Mouse (Mus musculus): ENCODE results near the gene 1700037H04Rik. TPM values are rescaled to one million over a fixed set of nuclear protein-coding genes. Genes with fewer than 3 reads are reported as not detected.
"Not testable (repeated sequence)": the region's sequence is repeated elsewhere in the genome, so short reads cannot be mapped to it uniquely, and the experiment has no call there.

1700037H04Rik gene
- total RNA-seq, 1 experiment from 2014 or later: 13.5 TPM

GRCm38 (mm10) chr2:131118968-131119574 is 40.8 kb downstream of the 1700037H04Rik start:
- no peak for ATAC-seq (replicated peaks in 1 of 2; ENCODE audit: insufficient read depth in 1 of 2, low FRiP score in 2 of 2, low TSS enrichment in 1 of 2, low read depth in 1 of 2, poor library complexity in 2 of 2, severe bottlenecking in 2 of 2)

- ATAC-seq (replicated peaks in 1 of 2; ENCODE audit: insufficient read depth in 1 of 2, low FRiP score in 2 of 2, low TSS enrichment in 1 of 2, low read depth in 1 of 2, poor library complexity in 2 of 2, severe bottlenecking in 2 of 2): no peak
Measured at GRCm38 (mm10) chr2:131105989-131106388, 53.9 kb downstream of the 1700037H04Rik start.

GRCm38 (mm10) chr2:131105061-131105460 is 54.8 kb downstream of the 1700037H04Rik start:
- ATAC-seq (replicated peaks in 1 of 2; ENCODE audit: insufficient read depth in 1 of 2, low FRiP score in 2 of 2, low TSS enrichment in 1 of 2, low read depth in 1 of 2, poor library complexity in 2 of 2, severe bottlenecking in 2 of 2): not testable (repeated sequence)

GRCm38 (mm10) chr2:131104021-131104420 is 55.9 kb downstream of the 1700037H04Rik start:
- no peak for ATAC-seq (replicated peaks in 1 of 2; ENCODE audit: insufficient read depth in 1 of 2, low FRiP score in 2 of 2, low TSS enrichment in 1 of 2, low read depth in 1 of 2, poor library complexity in 2 of 2, severe bottlenecking in 2 of 2)

GRCm38 (mm10) chr2:131101530-131101929 is 58.4 kb downstream of the 1700037H04Rik start:
- ATAC-seq (replicated peaks in 1 of 2; ENCODE audit: insufficient read depth in 1 of 2, low FRiP score in 2 of 2, low TSS enrichment in 1 of 2, low read depth in 1 of 2, poor library complexity in 2 of 2, severe bottlenecking in 2 of 2): no peak

GRCm38 (mm10) chr2:131097087-131097486 is 62.8 kb downstream of the 1700037H04Rik start:
- no peak for ATAC-seq (replicated peaks in 1 of 2; ENCODE audit: insufficient read depth in 1 of 2, low FRiP score in 2 of 2, low TSS enrichment in 1 of 2, low read depth in 1 of 2, poor library complexity in 2 of 2, severe bottlenecking in 2 of 2)

Other genes starting within 250 kb of the 1700037H04Rik start
- gene Gfra4, start 117.0 kb downstream of the 1700037H04Rik start, total RNA-seq (2017): 5.2 TPM in 1 of 2 replicates, not detected in the other
- gene Adam33, start 96.3 kb downstream of the 1700037H04Rik start, total RNA-seq (2017): not detected in 2 replicates
- 0.19 TPM in 1 of 2 replicates, not detected in the other for gene Siglec1, start 73.3 kb downstream of the 1700037H04Rik start, total RNA-seq (2017)
- 3.3 and 5.7 TPM in 2 replicates for gene Hspa12b, start 32.8 kb downstream of the 1700037H04Rik start, total RNA-seq (2017)
- not detected in 2 replicates for gene Gm11037, start 26.6 kb downstream of the 1700037H04Rik start, total RNA-seq (2017)
- gene Cenpb, start 20.0 kb upstream of the 1700037H04Rik start, total RNA-seq (2017): 15.4 and 17.4 TPM in 2 replicates
- gene Cdc25b, start 26.9 kb upstream of the 1700037H04Rik start, total RNA-seq (2017): 14.8 and 23.1 TPM in 2 replicates
- 1.8 and 4.7 TPM in 2 replicates for gene Spef1, start 27.2 kb upstream of the 1700037H04Rik start, total RNA-seq (2017)
- 5.0 and 8.6 TPM in 2 replicates for gene Ap5s1, start 47.0 kb upstream of the 1700037H04Rik start, total RNA-seq (2017)
- 15.9 and 17.3 TPM in 2 replicates for gene Mavs, start 74.0 kb upstream of the 1700037H04Rik start, total RNA-seq (2017)
- gene Pank2, start 102.4 kb upstream of the 1700037H04Rik start, total RNA-seq (2017): 76.2 and 88.0 TPM in 2 replicates
- gene Rnf24, start 192.8 kb upstream of the 1700037H04Rik start, total RNA-seq (2017): 7.1 and 11.0 TPM in 2 replicates

Measured in hematopoietic stem cell, adult 5-6 weeks (primary cell).